Mouse (Mus musculus): ENCODE results near the gene Krt83.

Gene Krt83

GRCm38 (mm10) chr15:101479007-101479665 is 12.2 kb downstream of the Krt83 start:
- no peak for DNase-seq (ENCODE audit: low read depth, low spot score)

- peak; percentile 95 for DNase-seq (ENCODE audit: low read depth, low spot score)
These were observed 18.3 kb downstream of the Krt83 start, which contains the start of gene Krt86 for GRCm38 (mm10) chr15:101472952-101473528. TSS of gene Krt86 (plus strand) at chr15:101473478.

GRCm38 (mm10) chr15:101469093-101469492 is 22.2 kb downstream of the Krt83 start:
- DNase-seq (ENCODE audit: low read depth, low spot score), result no peak

- no peak for DNase-seq (ENCODE audit: low read depth, low spot score)
These were observed 27.7 kb downstream of the Krt83 start, which contains the start of gene Krt81 for GRCm38 (mm10) chr15:101463651-101464050. TSS of gene Krt81 (minus strand) at chr15:101463751.

- peak; percentile 41 for DNase-seq (ENCODE audit: low read depth, low spot score)
These were observed 32.0 kb downstream of the Krt83 start for GRCm38 (mm10) chr15:101459283-101459682.

- peak; percentile 93 for DNase-seq (ENCODE audit: low read depth, low spot score)
These were observed 32.9 kb downstream of the Krt83 start for GRCm38 (mm10) chr15:101458361-101458930.

GRCm38 (mm10) chr15:101455891-101456290 is 35.4 kb downstream of the Krt83 start:
- peak; percentile 61 for DNase-seq (ENCODE audit: low read depth, low spot score)

- DNase-seq (ENCODE audit: low read depth, low spot score), result peak; percentile 98
These were observed 36.0 kb downstream of the Krt83 start for GRCm38 (mm10) chr15:101455292-101455691.

GRCm38 (mm10) chr15:101454774-101455173 is 36.5 kb downstream of the Krt83 start:
- DNase-seq (ENCODE audit: low read depth, low spot score), result peak; percentile 71

GRCm38 (mm10) chr15:101453093-101453736 is 38.1 kb downstream of the Krt83 start:
- peak; percentile 43 for DNase-seq (ENCODE audit: low read depth, low spot score)

- DNase-seq (ENCODE audit: low read depth, low spot score), result no peak
These were observed 43.9 kb downstream of the Krt83 start, which contains the start of gene Krt88 for GRCm38 (mm10) chr15:101447444-101447843. TSS of gene Krt88 (plus strand) at chr15:101447744.

GRCm38 (mm10) chr15:101446572-101446971 is 44.7 kb downstream of the Krt83 start:
- no peak for DNase-seq (ENCODE audit: low read depth, low spot score)

- DNase-seq (ENCODE audit: low read depth, low spot score), result no peak
These were observed 50.5 kb downstream of the Krt83 start for GRCm38 (mm10) chr15:101440837-101441236.

GRCm38 (mm10) chr15:101438555-101438954 is 52.8 kb downstream of the Krt83 start, which contains the start of gene Krt87:
TSS of gene Krt87 (minus strand) at chr15:101438804.
- DNase-seq (ENCODE audit: low read depth, low spot score), result no peak

- no peak for DNase-seq (ENCODE audit: low read depth, low spot score)
These were observed 54.7 kb downstream of the Krt83 start for GRCm38 (mm10) chr15:101436611-101437010.
